Mouse (Mus musculus) C2C12 (cell line): ENCODE results near the gene Retreg3. TPM values are rescaled to one million over a fixed set of nuclear protein-coding genes. Genes with fewer than 3 reads are reported as not detected.
A peak's percentile ranks its signal among the peaks of the same experiment; 100 is the strongest.
"Not testable (repeated sequence)": the region's sequence is repeated elsewhere in the genome, so short reads cannot be mapped to it uniquely, and the experiment has no call there.

Source experiments
- H3K27me3 ChIP-seq: one replicate; pipeline ENCODE4 v1.6.1; 2011; ENCODE audit not compliant: control insufficient read depth, insufficient read depth, insufficient read length
- H3K36me3 ChIP-seq: one replicate; pipeline ENCODE4 v1.6.1; 2011; ENCODE audit not compliant: control insufficient read depth, insufficient read depth
- H3K4me3 ChIP-seq: one replicate; pipeline ENCODE4 v1.5.1; 2011; ENCODE audit warnings: mild to moderate bottlenecking, control low read depth; ENCODE audit not compliant: poor library complexity, insufficient read depth, severe bottlenecking
- H3K79me2 ChIP-seq: one replicate; pipeline ENCODE4 v1.6.1; 2011; ENCODE audit not compliant: control insufficient read depth, insufficient read depth
- H3K79me3 ChIP-seq: one replicate; pipeline ENCODE4 v1.6.1; 2011; ENCODE audit warnings: low read depth, control low read depth
- H3ac ChIP-seq: one replicate; pipeline ENCODE3; 2011; ENCODE audit warnings: low read depth; ENCODE audit not compliant: control insufficient read depth, insufficient read length
- CEBPB ChIP-seq: IDR thresholded peaks from one replicate; pipeline ENCODE4 v1.6.1; 2011; ENCODE audit warnings: low read depth, mild to moderate bottlenecking, control low read depth, moderate library complexity
- CTCF ChIP-seq: IDR thresholded peaks from one replicate; pipeline ENCODE4 v1.5.1; 2011; ENCODE audit not compliant: control insufficient read depth, insufficient read depth, insufficient read length
- FOSL1 ChIP-seq: IDR thresholded peaks from one replicate; pipeline ENCODE4 v1.8.0; 2011; ENCODE audit warnings: mild to moderate bottlenecking, low read length; ENCODE audit not compliant: poor library complexity, insufficient read depth, severe bottlenecking
- MAX ChIP-seq: IDR thresholded peaks from one replicate; pipeline ENCODE4 v1.6.1; 2011; ENCODE audit warnings: mild to moderate bottlenecking, control low read depth
- MYOD1 ChIP-seq: IDR thresholded peaks from one replicate; pipeline ENCODE4 v1.6.1; 2011; ENCODE audit warnings: low read depth; ENCODE audit not compliant: control insufficient read depth, insufficient read length
- MYOG ChIP-seq: IDR thresholded peaks from one replicate; pipeline ENCODE4 v1.6.1; 2011; ENCODE audit not compliant: control insufficient read depth, insufficient read length; ENCODE audit errors: extremely low read depth
- USF1 ChIP-seq: IDR thresholded peaks from one replicate; pipeline ENCODE4 v1.6.1; 2011; ENCODE audit warnings: low read depth, mild to moderate bottlenecking, control low read depth, moderate library complexity
- polyA plus RNA-seq: library from polyadenylated mRNA; unstranded; fragments of >200 nt; fragmentation: generic; extraction: Trizol; gene quantifications from one replicate; pipeline ENCODE4 v1.2.1, GENCODE M21; 2012; ENCODE audit warnings: missing spikeins

Gene Retreg3
- polyA plus RNA-seq, 1 experiment, result 25.7 TPM

DNA sequence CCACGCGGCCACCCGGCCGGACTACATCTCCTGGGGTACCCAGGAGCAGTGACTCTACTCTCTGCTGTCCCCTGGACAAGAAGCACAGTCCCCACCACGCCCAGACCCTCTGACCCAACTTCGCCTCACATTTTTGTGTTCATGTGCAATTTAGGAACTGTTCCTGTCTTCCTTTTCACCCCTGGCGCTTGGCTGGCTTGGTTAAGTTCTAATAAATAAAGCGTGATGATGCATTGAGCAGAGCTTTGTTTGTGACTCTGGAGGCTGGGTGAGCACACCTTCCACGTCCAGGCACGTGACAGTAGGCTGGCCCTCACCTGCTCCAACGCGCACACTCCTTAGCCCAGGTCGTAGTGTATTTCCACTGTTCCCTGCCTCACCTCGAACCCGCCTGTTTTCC lies 41.9 kb upstream of the Retreg3 start:
- H3ac ChIP-seq, result no peak overlapping the region
- no peaks in the 10 kb centered on the region for H3K79me2 ChIP-seq
- no peaks in the 10 kb centered on the region for H3K79me3 ChIP-seq
- H3K36me3 ChIP-seq, result peaks cover 42% of the 10 kb centered on the region
- H3K4me3 ChIP-seq, result no peak overlapping the region
- no peaks in the 10 kb centered on the region for H3K27me3 ChIP-seq
- no peak for TF ChIP-seq FOSL1
- no peak for TF ChIP-seq USF1
- TF ChIP-seq CEBPB, result no peak
- TF ChIP-seq CTCF, result no peak
- no peak for TF ChIP-seq MYOD1
- TF ChIP-seq MAX, result no peak
- TF ChIP-seq MYOG, result no peak

DNA sequence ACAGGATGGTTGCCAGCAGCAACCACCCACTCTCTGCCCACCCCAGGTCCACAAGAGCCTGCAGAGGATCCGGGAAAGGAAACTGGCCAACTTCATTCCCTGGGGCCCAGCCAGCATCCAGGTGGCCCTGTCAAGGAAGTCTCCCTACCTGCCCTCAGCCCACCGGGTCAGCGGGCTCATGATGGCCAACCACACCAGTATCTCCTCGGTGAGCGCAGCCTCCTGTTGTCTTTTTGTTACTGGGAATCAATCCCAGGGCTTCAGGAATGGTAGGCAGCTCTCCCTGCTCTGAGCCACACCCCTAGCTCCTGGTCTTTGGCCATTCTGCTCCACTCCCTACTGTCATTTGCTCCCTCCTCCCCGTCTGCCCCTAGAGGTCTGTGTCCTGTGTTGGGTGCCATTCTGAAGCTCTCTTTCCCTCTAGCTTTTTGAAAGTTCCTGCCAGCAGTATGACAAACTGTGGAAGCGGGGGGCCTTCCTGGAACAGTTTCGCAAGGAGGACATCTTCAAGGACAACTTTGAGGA lies 41.4 kb upstream of the Retreg3 start:
- not testable (repeated sequence) for H3K79me2 ChIP-seq, H3ac ChIP-seq, H3K4me3 ChIP-seq, H3K27me3 ChIP-seq, H3K79me3 ChIP-seq
- peaks cover 38% of the 10 kb centered on the region for H3K36me3 ChIP-seq

- H3K79me2 ChIP-seq, H3ac ChIP-seq, H3K27me3 ChIP-seq, H3K79me3 ChIP-seq, H3K4me3 ChIP-seq: not testable (repeated sequence)
- H3K36me3 ChIP-seq, result peaks cover 29% of the 10 kb centered on the region
Observed at GRCm38 (mm10) chr11:101160151-101160550, 40.5 kb upstream of the Retreg3 start.

DNA sequence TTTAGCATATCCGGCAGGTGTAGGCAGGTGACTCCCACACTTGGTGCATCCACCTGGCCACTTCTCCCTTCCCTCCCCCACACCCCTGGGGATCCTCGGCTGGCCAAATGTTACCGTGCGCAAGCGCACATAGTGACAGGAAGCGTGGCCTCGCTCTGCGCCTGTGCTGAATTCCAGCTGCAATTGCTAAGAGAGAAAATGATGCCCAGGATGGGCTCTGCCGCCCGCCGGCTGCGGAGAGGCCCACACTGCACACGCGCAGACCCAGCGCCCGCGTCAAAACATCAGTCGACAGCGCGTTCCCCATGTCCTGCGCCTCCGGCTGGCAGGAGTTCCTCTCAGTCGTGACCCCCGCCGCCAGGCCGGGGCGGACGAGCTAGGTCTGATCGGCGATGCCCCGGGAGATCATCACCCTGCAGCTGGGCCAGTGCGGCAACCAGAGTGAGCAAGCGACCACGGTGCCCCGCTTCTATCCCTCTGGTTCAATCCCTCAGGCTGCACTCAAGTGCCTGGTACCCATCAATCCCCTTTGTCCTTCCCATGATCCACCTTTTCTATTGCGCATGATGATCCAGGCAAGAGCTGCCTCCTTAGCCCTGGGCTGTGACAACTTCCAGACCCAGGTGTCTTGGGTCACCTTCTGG lies 36.2 kb upstream of the Retreg3 start, which contains the start of gene Tubg2:
Tubg2 (plus strand) TSS at position 180 of the 644 bp plus-strand sequence.
- no peak within 1 kb of the TSS for H3K4me3 ChIP-seq
- no peaks in the 10 kb centered on the region for H3K36me3 ChIP-seq
- H3K79me2 ChIP-seq, result no peaks in the 10 kb centered on the region
- H3K27me3 ChIP-seq, result no peaks in the 10 kb centered on the region
- no peaks in the 10 kb centered on the region for H3K79me3 ChIP-seq
- TF ChIP-seq CTCF, result no peak
- TF ChIP-seq MYOG, result no peak
- no peak for TF ChIP-seq MYOD1
- no peak for TF ChIP-seq MAX
- TF ChIP-seq FOSL1, result no peak
- no peak for TF ChIP-seq USF1
- no peak for TF ChIP-seq CEBPB
- peak within 1 kb of the TSS; percentile 30 for H3ac ChIP-seq

DNA sequence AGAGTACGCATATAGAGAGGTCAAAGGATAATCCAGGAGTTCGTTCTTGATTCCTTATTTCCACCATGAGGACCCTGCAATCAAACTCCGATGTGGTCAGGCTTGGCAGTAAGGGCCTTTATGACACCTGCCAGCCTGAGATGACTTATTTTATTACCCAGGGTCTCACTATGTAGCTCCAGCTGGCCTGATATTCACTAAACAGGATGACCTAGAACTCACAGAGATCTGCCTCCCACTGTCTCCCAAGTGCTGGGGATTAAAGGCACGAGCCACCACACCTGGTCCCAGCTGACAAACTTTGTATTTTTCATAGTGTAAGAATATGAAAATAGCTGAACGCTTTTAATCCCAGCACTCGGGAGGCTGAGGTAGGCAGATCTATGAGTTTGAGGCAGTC lies 35.5 kb upstream of the Retreg3 start:
- TF ChIP-seq MYOG, result no peak
- Histone ChIP-seq H3K79me3 (no peaks in the 10 kb centered on the region), H3K36me3 (no peaks in the 10 kb centered on the region), H3ac (no peak overlapping the region), H3K79me2 (no peaks in the 10 kb centered on the region), H3K27me3 (no peaks in the 10 kb centered on the region), H3K4me3 (no peak overlapping the region)

DNA sequence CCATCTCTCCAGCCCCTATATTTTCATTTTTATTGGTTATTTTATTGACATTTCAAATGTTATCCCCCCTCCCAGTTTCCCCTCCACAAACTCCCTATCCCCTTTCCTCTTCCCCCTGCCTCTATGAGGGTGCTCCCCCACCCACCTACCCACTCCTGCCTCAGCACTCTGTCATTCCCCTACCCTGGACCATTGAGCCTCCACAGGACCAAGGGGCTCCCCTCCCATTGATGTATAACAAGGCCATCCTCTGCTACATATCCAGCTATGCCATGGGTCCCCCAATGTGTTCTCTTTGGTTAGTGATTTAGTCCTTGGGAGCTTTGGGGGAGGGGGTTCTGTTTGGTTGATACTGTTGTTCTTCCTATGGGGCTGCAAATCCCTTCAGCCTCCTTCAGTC lies 35.0 kb upstream of the Retreg3 start:
- TF ChIP-seq MYOD1, result no peak
- TF ChIP-seq USF1, result no peak
- TF ChIP-seq MYOG, result no peak
- no peak for TF ChIP-seq CEBPB
- TF ChIP-seq MAX, result no peak
- TF ChIP-seq CTCF, result no peak
- TF ChIP-seq FOSL1, result no peak
- Histone ChIP-seq H3K27me3 (no peaks in the 10 kb centered on the region), H3K79me2 (no peaks in the 10 kb centered on the region), H3K4me3 (no peak overlapping the region), H3ac (no peak overlapping the region), H3K36me3 (no peaks in the 10 kb centered on the region), H3K79me3 (no peaks in the 10 kb centered on the region)
